Mouse (Mus musculus): ENCODE measurements around the gene Brd7. TPM values are rescaled to one million over a fixed set of nuclear protein-coding genes. Genes with fewer than 3 reads are reported as not detected.

The Brd7 gene
- total RNA-seq, 1 experiment: 45.5 TPM

DNA sequence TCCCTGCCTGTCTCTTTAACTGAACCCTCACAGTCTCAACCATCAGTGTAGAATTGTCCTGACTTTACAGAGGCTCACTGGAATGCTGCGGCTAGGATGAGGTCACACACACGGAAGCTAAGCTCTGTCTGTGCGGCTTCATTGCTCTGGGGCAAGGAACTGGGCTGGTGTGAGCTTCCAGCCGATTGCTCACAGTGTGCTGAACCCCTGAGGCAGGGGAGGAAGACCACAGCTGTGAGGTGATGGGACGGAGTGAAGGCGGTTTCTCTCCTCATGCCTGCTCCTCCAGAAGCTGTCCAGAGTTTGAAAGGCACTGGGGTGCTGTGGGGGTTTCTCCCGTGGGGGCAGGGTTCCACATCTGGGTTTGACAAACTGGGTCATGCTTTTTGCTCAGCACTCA lies 77.3 kb downstream of the Brd7 start:
- Histone ChIP-seq H3K27ac (ENCODE audit: insufficient read depth, low read depth, low read length, poor library complexity, severe bottlenecking) (no peak overlapping the region), H3K36me3 (ENCODE audit: control insufficient read depth, insufficient read depth, low read length, poor library complexity, severe bottlenecking) (no peaks in the 10 kb centered on the region), H3K9me3 (ENCODE audit: control insufficient read depth, insufficient read depth, low read depth, low read length) (no peaks in the 10 kb centered on the region), H3K4me3 (ENCODE audit: insufficient read depth in 1 of 2, low read depth in 1 of 2, low read length in 2 of 2, poor library complexity in 1 of 2, severe bottlenecking in 1 of 2) (no peak overlapping the region), H3K9ac (ENCODE audit: insufficient read depth, low read depth, low read length, poor library complexity, severe bottlenecking) (no peak overlapping the region), H3K4me1 (ENCODE audit: control insufficient read depth in 2 of 2, insufficient read depth in 2 of 2, low read length in 2 of 2, poor library complexity in 1 of 2) (no peaks in the 10 kb centered on the region)
- no peak for DNase-seq (ENCODE audit: low read depth, low spot score)
- in situ Hi-C loops (cut with MboI; ENCODE audit: low sequenced_read_pairs in 2 of 2, unreplicated experiment in 2 of 2): no loop called here
- TF ChIP-seq HCFC1 (IDR thresholded peaks at IDR 0.05; ENCODE audit: borderline replicate concordance, insufficient read depth, low read length) (no peak), ZC3H11A (IDR thresholded peaks at IDR 0.05; ENCODE audit: borderline replicate concordance, low read depth, low read length) (no peak), CHD2 (IDR thresholded peaks at IDR 0.05; ENCODE audit: low read depth, low read length) (no peak), MAFK (IDR thresholded peaks at IDR 0.05; ENCODE audit: insufficient read depth, low read depth, low read length) (no peak), ZNF384 (IDR thresholded peaks at IDR 0.05; ENCODE audit: low read depth, low read length) (no peak)

DNA sequence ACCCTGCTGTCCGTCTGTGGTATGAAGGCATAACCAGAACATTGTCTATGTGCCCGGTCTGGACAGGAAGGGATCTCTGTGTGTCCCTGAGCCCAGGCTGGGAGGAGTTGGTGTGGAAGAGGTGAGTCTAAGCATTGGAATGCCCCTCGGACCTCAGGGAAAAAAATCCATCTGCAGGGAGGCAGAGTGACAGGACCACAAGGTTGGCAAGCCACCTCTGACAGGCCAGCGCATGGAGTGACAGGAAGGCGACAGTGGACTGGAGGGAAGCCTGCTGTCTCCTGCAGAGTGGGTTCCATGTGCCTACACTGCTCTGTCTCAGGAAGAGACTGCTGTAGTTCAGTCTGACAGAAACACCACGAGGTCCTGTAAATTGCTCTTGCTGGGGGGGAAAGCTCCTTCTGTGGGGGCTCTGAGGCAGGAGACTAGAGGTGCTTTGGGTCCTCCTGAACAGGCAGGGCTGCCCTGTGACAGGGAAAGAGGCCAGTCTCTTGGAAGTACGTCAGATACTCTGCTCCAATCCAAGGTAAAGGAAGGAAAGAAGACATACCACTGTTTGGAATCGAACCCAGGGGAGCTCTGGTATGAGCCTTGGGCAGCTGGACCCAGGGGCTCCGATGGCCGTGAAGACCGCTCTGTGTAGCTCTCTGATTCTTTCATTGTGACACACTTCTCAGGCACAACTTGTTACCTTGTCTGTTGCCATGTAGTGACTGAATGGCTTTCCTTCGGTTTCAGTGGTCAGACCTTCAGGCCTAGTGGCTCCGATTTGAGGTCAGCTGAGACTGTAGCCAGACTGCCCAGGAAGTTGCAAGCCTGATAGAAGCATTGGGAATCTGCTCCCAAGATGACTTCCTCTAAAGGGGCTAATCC lies 78.5 kb downstream of the Brd7 start:
- in situ Hi-C loops (cut with MboI; ENCODE audit: low sequenced_read_pairs in 2 of 2, unreplicated experiment in 2 of 2): no loop called here
- H3K9ac ChIP-seq (ENCODE audit: insufficient read depth, low read depth, low read length, poor library complexity, severe bottlenecking): no peak overlapping the region
- H3K9me3 ChIP-seq (ENCODE audit: control insufficient read depth, insufficient read depth, low read depth, low read length): no peaks in the 10 kb centered on the region
- H3K4me1 ChIP-seq (ENCODE audit: control insufficient read depth in 2 of 2, insufficient read depth in 2 of 2, low read length in 2 of 2, poor library complexity in 1 of 2): no peaks in the 10 kb centered on the region
- no peaks in the 10 kb centered on the region for H3K36me3 ChIP-seq (ENCODE audit: control insufficient read depth, insufficient read depth, low read length, poor library complexity, severe bottlenecking)
- no peak overlapping the region for H3K27ac ChIP-seq (ENCODE audit: insufficient read depth, low read depth, low read length, poor library complexity, severe bottlenecking)
- TF ChIP-seq ZC3H11A (IDR thresholded peaks at IDR 0.05; ENCODE audit: borderline replicate concordance, low read depth, low read length) (no peak), CHD2 (IDR thresholded peaks at IDR 0.05; ENCODE audit: low read depth, low read length) (no peak), HCFC1 (IDR thresholded peaks at IDR 0.05; ENCODE audit: borderline replicate concordance, insufficient read depth, low read length) (no peak), ZNF384 (IDR thresholded peaks at IDR 0.05; ENCODE audit: low read depth, low read length) (no peak), MAFK (IDR thresholded peaks at IDR 0.05; ENCODE audit: insufficient read depth, low read depth, low read length) (no peak)
- DNase-seq (ENCODE audit: low read depth, low spot score): no peak
- H3K4me3 ChIP-seq (ENCODE audit: insufficient read depth in 1 of 2, low read depth in 1 of 2, low read length in 2 of 2, poor library complexity in 1 of 2, severe bottlenecking in 1 of 2): no peak overlapping the region

DNA sequence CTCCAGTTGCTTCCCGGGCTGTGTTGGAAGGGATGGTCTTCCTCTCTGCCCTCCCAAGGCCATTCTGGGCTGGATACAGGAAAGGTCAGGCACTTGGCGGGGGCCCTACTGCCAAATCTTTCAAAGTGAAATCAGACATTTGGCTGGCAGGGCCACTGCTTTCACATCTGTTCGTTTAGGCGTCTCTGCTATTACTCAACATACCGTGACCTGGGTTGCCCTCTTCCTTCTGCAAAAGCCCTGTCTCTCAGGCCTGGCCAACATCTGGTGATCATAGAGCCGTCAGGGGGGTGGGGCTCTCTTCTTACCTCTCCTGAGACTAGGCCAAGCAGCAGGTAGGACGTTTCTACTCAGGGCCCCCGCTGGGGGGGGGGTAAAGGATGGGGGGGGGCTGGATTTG lies 79.3 kb downstream of the Brd7 start:
- Histone ChIP-seq H3K9me3 (ENCODE audit: control insufficient read depth, insufficient read depth, low read depth, low read length) (no peaks in the 10 kb centered on the region), H3K27ac (ENCODE audit: insufficient read depth, low read depth, low read length, poor library complexity, severe bottlenecking) (no peak overlapping the region), H3K4me1 (ENCODE audit: control insufficient read depth in 2 of 2, insufficient read depth in 2 of 2, low read length in 2 of 2, poor library complexity in 1 of 2) (no peaks in the 10 kb centered on the region), H3K9ac (ENCODE audit: insufficient read depth, low read depth, low read length, poor library complexity, severe bottlenecking) (no peak overlapping the region), H3K4me3 (ENCODE audit: insufficient read depth in 1 of 2, low read depth in 1 of 2, low read length in 2 of 2, poor library complexity in 1 of 2, severe bottlenecking in 1 of 2) (no peak overlapping the region), H3K36me3 (ENCODE audit: control insufficient read depth, insufficient read depth, low read length, poor library complexity, severe bottlenecking) (no peaks in the 10 kb centered on the region)
- no peak for DNase-seq (ENCODE audit: low read depth, low spot score)
- no peak for TF ChIP-seq MAFK (IDR thresholded peaks at IDR 0.05; ENCODE audit: insufficient read depth, low read depth, low read length)
- in situ Hi-C loops (cut with MboI; ENCODE audit: low sequenced_read_pairs in 2 of 2, unreplicated experiment in 2 of 2): no loop called here

Other genes with a start within 250 kb of the Brd7 start
- 22.3 and 23.7 TPM in 2 replicates for gene Cnep1r1, start 243.4 kb downstream of the Brd7 start, total RNA-seq (2012; rRNA removed)
- gene Heatr3, start 224.3 kb downstream of the Brd7 start, total RNA-seq (2012; rRNA removed): 41.1 and 55.5 TPM in 2 replicates
- 35.8 and 37.0 TPM in 2 replicates for gene Tent4b, start 163.0 kb downstream of the Brd7 start, total RNA-seq (2012; rRNA removed)
- 3.8 and 4.2 TPM in 2 replicates for gene Adcy7, start 89.8 kb downstream of the Brd7 start, total RNA-seq (2012; rRNA removed)
- 1.0 and 1.8 TPM in 2 replicates for gene Nkd1, start 159.2 kb upstream of the Brd7 start, total RNA-seq (2012; rRNA removed)